Mouse (Mus musculus) CH12.LX (cell line): ENCODE results near the gene Clcn7.

Experiments
- CHD2 ChIP-seq: IDR thresholded peaks from 2 replicates; pipeline ENCODE4 v1.6.1; 2011; ENCODE audit warnings: low read length, improper control_type of control experiment
- CTCF ChIP-seq, 2 experiments: IDR thresholded peaks in 1 of 2; conservative IDR thresholded peaks in 1 of 2; 2 replicates each; pipeline ENCODE4 v1.5.1; 2011 to 2012; ENCODE audit warnings: low read depth in 2 of 2, low read length in 2 of 2, improper control_type of control experiment in 1 of 2, inconsistent platforms in 1 of 2, mild to moderate bottlenecking in 1 of 2, moderate library complexity in 1 of 2
- E2F4 ChIP-seq: IDR thresholded peaks from 2 replicates; pipeline ENCODE4 v1.6.1; 2011; ENCODE audit warnings: low read depth, low read length, improper control_type of control experiment; ENCODE audit not compliant: insufficient replicate concordance
- ELF1 ChIP-seq: IDR thresholded peaks from 2 replicates; pipeline ENCODE4 v1.6.1; 2014; ENCODE audit warnings: low read depth, mild to moderate bottlenecking, inconsistent platforms, low read length, improper control_type of control experiment
- EP300 ChIP-seq: IDR thresholded peaks from 2 replicates; pipeline ENCODE4 v1.6.1; 2011; ENCODE audit warnings: low read length, improper control_type of control experiment
- MAFK ChIP-seq: IDR thresholded peaks from 2 replicates; pipeline ENCODE4 v1.6.1; 2011; ENCODE audit warnings: low read length, improper control_type of control experiment; ENCODE audit not compliant: insufficient replicate concordance
- MEF2A ChIP-seq: IDR thresholded peaks from 2 replicates; pipeline ENCODE4 v1.6.1; 2014; ENCODE audit warnings: low read depth, mild to moderate bottlenecking, inconsistent platforms, low read length, improper control_type of control experiment, borderline replicate concordance
- NRF1 ChIP-seq: IDR thresholded peaks from 2 replicates; pipeline ENCODE4 v1.6.1; 2014; ENCODE audit warnings: low read depth, mild to moderate bottlenecking, inconsistent platforms, low read length, improper control_type of control experiment, moderate library complexity
- POLR2A ChIP-seq: IDR thresholded peaks from 2 replicates; pipeline ENCODE4 v1.6.1; 2011; ENCODE audit warnings: low read depth, mild to moderate bottlenecking, improper control_type of control experiment, low read length
- RCOR1 ChIP-seq: conservative IDR thresholded peaks from 2 replicates; pipeline ENCODE4 v1.6.1; 2012; ENCODE audit warnings: low read depth, mild to moderate bottlenecking, inconsistent platforms, low read length, improper control_type of control experiment
- SIN3A ChIP-seq: IDR thresholded peaks from 2 replicates; pipeline ENCODE4 v1.6.1; 2012; ENCODE audit warnings: low read length, improper control_type of control experiment, inconsistent platforms
- USF1 ChIP-seq: IDR thresholded peaks from 2 replicates; pipeline ENCODE4 v1.6.1; 2014; ENCODE audit warnings: low read depth, mild to moderate bottlenecking, inconsistent platforms, low read length, improper control_type of control experiment

DNA sequence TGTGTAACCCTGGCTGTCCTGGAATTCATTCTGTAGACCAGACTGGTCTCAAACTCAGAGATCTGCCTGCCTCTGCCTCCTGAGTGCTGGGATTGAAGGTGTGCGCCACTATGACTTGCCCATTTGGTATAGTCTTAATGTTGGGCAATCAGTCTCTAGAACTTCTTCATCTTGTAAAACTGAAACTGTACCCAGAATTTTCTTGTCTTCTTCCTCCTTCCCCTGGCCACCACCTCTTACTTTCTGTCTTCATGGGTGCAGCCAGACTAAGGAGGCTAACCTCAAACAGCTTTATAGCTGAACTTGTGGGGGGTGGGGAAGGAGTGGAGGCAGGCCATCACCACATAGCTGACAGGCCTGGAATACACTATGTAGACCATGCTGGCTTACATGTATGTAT lies 5.6 kb downstream of the Clcn7 start:
- no peak for TF ChIP-seq SIN3A
- no peak for TF ChIP-seq POLR2A
- no peak for TF ChIP-seq RCOR1
- TF ChIP-seq EP300 = no peak
- no peak for TF ChIP-seq CTCF (conservative IDR thresholded peaks at IDR 0.05 in 1 of 2, IDR thresholded peaks at IDR 0.05 in 1 of 2; ENCODE audit: low read depth in 2 of 2, low read length in 2 of 2)
- no peak for TF ChIP-seq NRF1
- TF ChIP-seq ELF1 = no peak
- no peak for TF ChIP-seq MAFK
- TF ChIP-seq MEF2A = no peak
- no peak for TF ChIP-seq USF1
- no peak for TF ChIP-seq CHD2
- TF ChIP-seq E2F4 = no peak
